Mouse (Mus musculus): Measurements from ENCODE around the gene 1700008O03Rik. TPM values are rescaled to one million over a fixed set of nuclear protein-coding genes. Genes with fewer than 3 reads are reported as not detected.

The 1700008O03Rik gene
- polyA plus RNA-seq, 1 experiment from 2014 or later = 3.6 TPM

GRCm38 (mm10) chr7:44341714-44342113, 43.9 kb downstream of the 1700008O03Rik start:
- Histone ChIP-seq H3K4me2 (ENCODE audit: low read length) (no peak overlapping the region), H3K27ac (ENCODE audit: low read length) (no peak overlapping the region), H3K27me3 (ENCODE audit: control insufficient read depth, insufficient read depth, low read depth, low read length) (no peaks in the 10 kb centered on the region), H3K36me3 (ENCODE audit: control insufficient read depth, insufficient read depth, low read length) (peaks cover 30% of the 10 kb centered on the region), H3K9me3 (replicated peaks; ENCODE audit: control insufficient read depth, low read length, poor library complexity, severe bottlenecking) (no peaks in the 10 kb centered on the region), H3K9ac (ENCODE audit: low read depth, low read length) (no peak overlapping the region), H3K4me3 (ENCODE audit: low read depth, low read length) (no peak overlapping the region), H3K4me1 (ENCODE audit: control insufficient read depth, insufficient read depth, low read length) (peaks cover 16% of the 10 kb centered on the region)
- no peak for ATAC-seq
- 70% methylated on average over 5 of the region's 5 CpGs for WGBS

GRCm38 (mm10) chr7:44341119-44341518, 44.5 kb downstream of the 1700008O03Rik start:
- Histone ChIP-seq H3K27ac (ENCODE audit: low read length) (no peak overlapping the region), H3K4me3 (ENCODE audit: low read depth, low read length) (no peak overlapping the region), H3K9ac (ENCODE audit: low read depth, low read length) (no peak overlapping the region), H3K4me1 (ENCODE audit: control insufficient read depth, insufficient read depth, low read length) (peaks cover 16% of the 10 kb centered on the region), H3K9me3 (replicated peaks; ENCODE audit: control insufficient read depth, low read length, poor library complexity, severe bottlenecking) (no peaks in the 10 kb centered on the region), H3K4me2 (ENCODE audit: low read length) (no peak overlapping the region), H3K27me3 (ENCODE audit: control insufficient read depth, insufficient read depth, low read depth, low read length) (no peaks in the 10 kb centered on the region), H3K36me3 (ENCODE audit: control insufficient read depth, insufficient read depth, low read length) (peaks cover 24% of the 10 kb centered on the region)
- WGBS = 88% methylated on average over 10 of the region's 10 CpGs
- no peak for ATAC-seq

GRCm38 (mm10) chr7:44340226-44340625, 45.4 kb downstream of the 1700008O03Rik start:
- Histone ChIP-seq H3K36me3 (ENCODE audit: control insufficient read depth, insufficient read depth, low read length) (peaks cover 17% of the 10 kb centered on the region), H3K4me3 (ENCODE audit: low read depth, low read length) (no peak overlapping the region), H3K9ac (ENCODE audit: low read depth, low read length) (no peak overlapping the region), H3K4me2 (ENCODE audit: low read length) (no peak overlapping the region), H3K4me1 (ENCODE audit: control insufficient read depth, insufficient read depth, low read length) (peaks cover 16% of the 10 kb centered on the region), H3K27me3 (ENCODE audit: control insufficient read depth, insufficient read depth, low read depth, low read length) (no peaks in the 10 kb centered on the region), H3K9me3 (replicated peaks; ENCODE audit: control insufficient read depth, low read length, poor library complexity, severe bottlenecking) (no peaks in the 10 kb centered on the region), H3K27ac (ENCODE audit: low read length) (no peak overlapping the region)
- WGBS = 75% methylated on average over 6 of the region's 6 CpGs
- no peak for ATAC-seq

GRCm38 (mm10) chr7:44337121-44337849, 48.3 kb downstream of the 1700008O03Rik start:
- Histone ChIP-seq H3K4me3 (ENCODE audit: low read depth, low read length) (peak overlapping the region; percentile 78), H3K27ac (ENCODE audit: low read length) (peak overlapping the region; percentile 90), H3K4me1 (ENCODE audit: control insufficient read depth, insufficient read depth, low read length) (peaks cover 19% of the 10 kb centered on the region), H3K36me3 (ENCODE audit: control insufficient read depth, insufficient read depth, low read length) (peaks cover 7% of the 10 kb centered on the region; the same call in 1 of the 2 replicates), H3K27me3 (ENCODE audit: control insufficient read depth, insufficient read depth, low read depth, low read length) (no peaks in the 10 kb centered on the region), H3K9me3 (replicated peaks; ENCODE audit: control insufficient read depth, low read length, poor library complexity, severe bottlenecking) (no peaks in the 10 kb centered on the region), H3K4me2 (ENCODE audit: low read length) (peak overlapping the region; percentile 94), H3K9ac (ENCODE audit: low read depth, low read length) (peak overlapping the region; percentile 95)
- 2% methylated on average over 30 of the region's 32 CpGs for WGBS
- peak; percentile 13 for ATAC-seq

- H3K4me3 ChIP-seq (ENCODE audit: low read depth, low read length) = peak overlapping the region; percentile 78
- H3K4me1 ChIP-seq (ENCODE audit: control insufficient read depth, insufficient read depth, low read length) = peaks cover 19% of the 10 kb centered on the region
- H3K27me3 ChIP-seq (ENCODE audit: control insufficient read depth, insufficient read depth, low read depth, low read length) = no peaks in the 10 kb centered on the region
- peaks cover 4% of the 10 kb centered on the region; the same call in 1 of the 2 replicates for H3K36me3 ChIP-seq (ENCODE audit: control insufficient read depth, insufficient read depth, low read length)
- H3K9me3 ChIP-seq (replicated peaks; ENCODE audit: control insufficient read depth, low read length, poor library complexity, severe bottlenecking) = no peaks in the 10 kb centered on the region
- peak overlapping the region; percentile 94 for H3K4me2 ChIP-seq (ENCODE audit: low read length)
- peak; percentile 77 for ATAC-seq
- peak overlapping the region; percentile 90 for H3K27ac ChIP-seq (ENCODE audit: low read length)
- peak overlapping the region; percentile 95 for H3K9ac ChIP-seq (ENCODE audit: low read depth, low read length)
- WGBS = 3% methylated on average over 30 of the region's 54 CpGs
Observed at GRCm38 (mm10) chr7:44336046-44337021, 49.3 kb downstream of the 1700008O03Rik start.

GRCm38 (mm10) chr7:44335031-44335878, 50.4 kb downstream of the 1700008O03Rik start:
- ATAC-seq = peak; percentile 79
- no peaks in the 10 kb centered on the region for H3K27me3 ChIP-seq (ENCODE audit: control insufficient read depth, insufficient read depth, low read depth, low read length)
- no peaks in the 10 kb centered on the region for H3K9me3 ChIP-seq (replicated peaks; ENCODE audit: control insufficient read depth, low read length, poor library complexity, severe bottlenecking)
- H3K27ac ChIP-seq (ENCODE audit: low read length) = peak overlapping the region; percentile 90
- peaks cover 4% of the 10 kb centered on the region; the same call in 1 of the 2 replicates for H3K36me3 ChIP-seq (ENCODE audit: control insufficient read depth, insufficient read depth, low read length)
- H3K4me2 ChIP-seq (ENCODE audit: low read length) = peak overlapping the region; percentile 94
- H3K9ac ChIP-seq (ENCODE audit: low read depth, low read length) = peak overlapping the region; percentile 95
- WGBS = 5% methylated on average over 17 of the region's 40 CpGs
- peak overlapping the region; percentile 78 for H3K4me3 ChIP-seq (ENCODE audit: low read depth, low read length)
- H3K4me1 ChIP-seq (ENCODE audit: control insufficient read depth, insufficient read depth, low read length) = peaks cover 19% of the 10 kb centered on the region

- ATAC-seq = no peak
- WGBS = 79% methylated on average over 14 of the region's 14 CpGs
Observed at GRCm38 (mm10) chr7:44334139-44334538, 51.5 kb downstream of the 1700008O03Rik start.

GRCm38 (mm10) chr7:44332336-44332735, 53.3 kb downstream of the 1700008O03Rik start:
- Histone ChIP-seq H3K4me2 (ENCODE audit: low read length) (no peak overlapping the region), H3K9ac (ENCODE audit: low read depth, low read length) (no peak overlapping the region), H3K9me3 (replicated peaks; ENCODE audit: control insufficient read depth, low read length, poor library complexity, severe bottlenecking) (no peaks in the 10 kb centered on the region), H3K4me1 (ENCODE audit: control insufficient read depth, insufficient read depth, low read length) (peaks cover 8% of the 10 kb centered on the region), H3K36me3 (ENCODE audit: control insufficient read depth, insufficient read depth, low read length) (peaks cover 17% of the 10 kb centered on the region), H3K27ac (ENCODE audit: low read length) (no peak overlapping the region), H3K4me3 (ENCODE audit: low read depth, low read length) (no peak overlapping the region), H3K27me3 (ENCODE audit: control insufficient read depth, insufficient read depth, low read depth, low read length) (no peaks in the 10 kb centered on the region)
- no peak for ATAC-seq
- 72% methylated on average over 3 of the region's 3 CpGs for WGBS

More at GRCm38 (mm10) chr7:44334139-44334538, 51.5 kb downstream of the 1700008O03Rik start:
- H3K36me3 ChIP-seq (ENCODE audit: control insufficient read depth, insufficient read depth, low read length) = peaks cover 7% of the 10 kb centered on the region; the same call in 1 of the 2 replicates
- H3K9ac ChIP-seq (ENCODE audit: low read depth, low read length) = no peak overlapping the region
- no peak overlapping the region for H3K4me2 ChIP-seq (ENCODE audit: low read length)
- H3K27me3 ChIP-seq (ENCODE audit: control insufficient read depth, insufficient read depth, low read depth, low read length) = no peaks in the 10 kb centered on the region
- H3K27ac ChIP-seq (ENCODE audit: low read length) = no peak overlapping the region
- peaks cover 19% of the 10 kb centered on the region for H3K4me1 ChIP-seq (ENCODE audit: control insufficient read depth, insufficient read depth, low read length)
- no peak overlapping the region for H3K4me3 ChIP-seq (ENCODE audit: low read depth, low read length)
- H3K9me3 ChIP-seq (replicated peaks; ENCODE audit: control insufficient read depth, low read length, poor library complexity, severe bottlenecking) = no peaks in the 10 kb centered on the region
